Mouse (Mus musculus) neural tube, embryonic 12.5 days (tissue): ENCODE data around the gene Anapc2. TPM values are rescaled to one million over a fixed set of nuclear protein-coding genes. Genes with fewer than 3 reads are reported as not detected.
A peak's percentile ranks its signal among the peaks of the same experiment; 100 is the strongest.

Source experiments
- ATAC-seq: fragments of 200-750 bp; cut with Nextera tagmentation; 2 replicates; pipeline ENCODE4 v1.8.0; 2017; ENCODE audit warnings: low read depth, mild to moderate bottlenecking, moderate TSS enrichment, moderate library complexity; ENCODE audit not compliant: low FRiP score
- H3K27ac ChIP-seq: fragments of 300-500 bp; sonication (generic); 2 replicates; pipeline ENCODE4 v1.5.1; 2016
- H3K27me3 ChIP-seq: fragments of 300-500 bp; sonication (generic); replicated peaks from 2 replicates; pipeline ENCODE4 v1.6.1; 2016; ENCODE audit warnings: mild to moderate bottlenecking
- H3K36me3 ChIP-seq: fragments of 300-500 bp; sonication (generic); 2 replicates; pipeline ENCODE4 v1.6.1; 2016; ENCODE audit warnings: mild to moderate bottlenecking
- H3K4me1 ChIP-seq: fragments of 300-500 bp; sonication (generic); 2 replicates; pipeline ENCODE4 v1.6.1; 2016
- H3K4me2 ChIP-seq: fragments of 300-500 bp; sonication (generic); replicated peaks from 2 replicates; pipeline ENCODE4 v1.6.1; 2016; ENCODE audit warnings: mild to moderate bottlenecking
- H3K4me3 ChIP-seq: fragments of 300-500 bp; sonication (generic); 2 replicates; pipeline ENCODE4 v1.5.1; 2016
- H3K9ac ChIP-seq: fragments of 300-500 bp; sonication (generic); 2 replicates; pipeline ENCODE4 v1.6.1; 2016; ENCODE audit warnings: mild to moderate bottlenecking
- H3K9me3 ChIP-seq: fragments of 300-500 bp; sonication (generic); 2 replicates; pipeline ENCODE4 v1.6.1; 2016; ENCODE audit warnings: mild to moderate bottlenecking
- WGBS: fragments of 180-500 bp; shearing (Covaris S2); methylation state at CpG from one replicate; pipeline ENCODE4 v1.1.7; 2016; 5-methylcytosine and 5-hydroxymethylcytosine counted together
- polyA plus RNA-seq: library from polyadenylated mRNA; unstranded; fragments of >200 nt; fragmentation: Nextera tagmentation; extraction: Ambion mirVana; gene quantifications from 2 replicates; pipeline ENCODE4 v1.2.1, GENCODE M21; 2016

The Anapc2 gene
- 142 and 144 TPM in 2 replicates for polyA plus RNA-seq

GRCm38 (mm10) chr2:25271827-25272511 is at the start of gene Anapc2, which contains the start of gene Ssna1:
TSS of gene Anapc2 (plus strand) at chr2:25272478.
TSS of gene Ssna1 (minus strand) at chr2:25272438.
- peaks cover 29% of the 10 kb centered on the region for H3K4me1 ChIP-seq
- H3K27ac ChIP-seq, result peak within 1 kb of the TSS; percentile 27; the same call in 1 of the 2 replicates
- H3K4me3 ChIP-seq, result peak within 1 kb of the TSS; percentile 88
- H3K9ac ChIP-seq, result peak within 1 kb of the TSS; percentile 90
- H3K27me3 ChIP-seq, result no peaks in the 10 kb centered on the region
- ATAC-seq, result peak; percentile 96
- peaks cover 60% of the 10 kb centered on the region for H3K36me3 ChIP-seq
- no peaks in the 10 kb centered on the region for H3K9me3 ChIP-seq
- peak within 1 kb of the TSS; percentile 66 for H3K4me2 ChIP-seq
- WGBS, result under 1% methylated on average over 55 of the region's 55 CpGs

- Histone ChIP-seq H3K9me3 (no peaks in the 10 kb centered on the region), H3K36me3 (peaks cover 5% of the 10 kb centered on the region; the same call in 1 of the 2 replicates), H3K9ac (peak overlapping the region; percentile 79), H3K4me2 (peak overlapping the region; percentile 98), H3K4me1 (peaks cover 21% of the 10 kb centered on the region), H3K4me3 (peak overlapping the region; percentile 90), H3K27me3 (no peaks in the 10 kb centered on the region), H3K27ac (peak overlapping the region; percentile 74)
- ATAC-seq, result peak; percentile 31
- 3% methylated on average over 53 of the region's 53 CpGs for WGBS
Measured at GRCm38 (mm10) chr2:25223681-25224491, 48.4 kb upstream of the Anapc2 start.

GRCm38 (mm10) chr2:25224492-25224765 is 47.8 kb upstream of the Anapc2 start, which contains the start of gene Tubb4b:
TSS of gene Tubb4b (minus strand) at chr2:25224702.
- peak within 1 kb of the TSS; percentile 90 for H3K4me3 ChIP-seq
- WGBS, result under 1% methylated on average over 17 of the region's 17 CpGs
- peak within 1 kb of the TSS; percentile 91 for H3K27ac ChIP-seq
- H3K9me3 ChIP-seq, result no peaks in the 10 kb centered on the region
- peaks cover 23% of the 10 kb centered on the region for H3K4me1 ChIP-seq
- peaks cover 5% of the 10 kb centered on the region; the same call in 1 of the 2 replicates for H3K36me3 ChIP-seq
- ATAC-seq, result no peak
- no peaks in the 10 kb centered on the region for H3K27me3 ChIP-seq
- peak within 1 kb of the TSS; percentile 98 for H3K4me2 ChIP-seq
- H3K9ac ChIP-seq, result peak within 1 kb of the TSS; percentile 79

GRCm38 (mm10) chr2:25224766-25225752 is 47.2 kb upstream of the Anapc2 start:
- Histone ChIP-seq H3K27ac (peak overlapping the region; percentile 91), H3K4me2 (peak overlapping the region; percentile 57), H3K4me3 (peak overlapping the region; percentile 48), H3K4me1 (peaks cover 23% of the 10 kb centered on the region), H3K27me3 (no peaks in the 10 kb centered on the region), H3K9me3 (no peaks in the 10 kb centered on the region), H3K9ac (peak overlapping the region; percentile 60), H3K36me3 (peaks cover 5% of the 10 kb centered on the region; the same call in 1 of the 2 replicates)
- WGBS, result 2% methylated on average over 41 of the region's 41 CpGs
- peak; percentile 96 for ATAC-seq

- H3K27me3 ChIP-seq, result no peaks in the 10 kb centered on the region
- H3K4me2 ChIP-seq, result peak overlapping the region; percentile 57
- WGBS, result 80% methylated on average over 8 of the region's 8 CpGs
- H3K27ac ChIP-seq, result 0 out of 2 replicates have a peak overlapping the region, but pooled peaks have one; percentile 91
- peaks cover 23% of the 10 kb centered on the region for H3K4me1 ChIP-seq
- H3K9ac ChIP-seq, result no peak overlapping the region
- H3K9me3 ChIP-seq, result no peaks in the 10 kb centered on the region
- no peak for ATAC-seq
- H3K4me3 ChIP-seq, result peak overlapping the region; percentile 48; the same call in 1 of the 2 replicates
- H3K36me3 ChIP-seq, result peaks cover 5% of the 10 kb centered on the region; the same call in 1 of the 2 replicates
Measured at GRCm38 (mm10) chr2:25225811-25226379, 46.4 kb upstream of the Anapc2 start.

GRCm38 (mm10) chr2:25226864-25227263 is 45.4 kb upstream of the Anapc2 start:
- Histone ChIP-seq H3K4me1 (peaks cover 23% of the 10 kb centered on the region), H3K4me2 (no peak overlapping the region), H3K27me3 (peaks cover 7% of the 10 kb centered on the region; the same call in 1 of the 2 replicates), H3K4me3 (no peak overlapping the region), H3K27ac (no peak overlapping the region), H3K36me3 (peaks cover 1% of the 10 kb centered on the region; the same call in 1 of the 2 replicates), H3K9me3 (no peaks in the 10 kb centered on the region), H3K9ac (no peak overlapping the region)
- WGBS, result 82% methylated on average over 5 of the region's 5 CpGs
- ATAC-seq, result no peak

- H3K4me3 ChIP-seq, result no peak overlapping the region
- H3K4me1 ChIP-seq, result peaks cover 23% of the 10 kb centered on the region
- H3K9me3 ChIP-seq, result no peaks in the 10 kb centered on the region
- peaks cover 9% of the 10 kb centered on the region; the same call in 1 of the 2 replicates for H3K27me3 ChIP-seq
- no peak for ATAC-seq
- H3K27ac ChIP-seq, result no peak overlapping the region
- WGBS, result 91% methylated on average over 4 of the region's 4 CpGs
- no peaks in the 10 kb centered on the region for H3K36me3 ChIP-seq
- H3K9ac ChIP-seq, result no peak overlapping the region
- no peak overlapping the region for H3K4me2 ChIP-seq
Measured at GRCm38 (mm10) chr2:25227406-25227805, 44.9 kb upstream of the Anapc2 start.

- H3K4me1 ChIP-seq, result peaks cover 19% of the 10 kb centered on the region
- no peaks in the 10 kb centered on the region for H3K9me3 ChIP-seq
- no peak for ATAC-seq
- peak overlapping the region; percentile 38 for H3K4me2 ChIP-seq
- no peak overlapping the region for H3K4me3 ChIP-seq
- no peak overlapping the region for H3K9ac ChIP-seq
- 0% methylated on average over 7 of the region's 7 CpGs for WGBS
- H3K27ac ChIP-seq, result no peak overlapping the region
- H3K36me3 ChIP-seq, result no peaks in the 10 kb centered on the region
- peaks cover 9% of the 10 kb centered on the region; the same call in 1 of the 2 replicates for H3K27me3 ChIP-seq
Measured at GRCm38 (mm10) chr2:25228431-25228889, 43.8 kb upstream of the Anapc2 start.

- H3K4me2 ChIP-seq, result peak overlapping the region; percentile 38
- no peak overlapping the region for H3K9ac ChIP-seq
- no peak overlapping the region for H3K27ac ChIP-seq
- 70% methylated on average over 6 of the region's 6 CpGs for WGBS
- no peaks in the 10 kb centered on the region for H3K9me3 ChIP-seq
- H3K4me1 ChIP-seq, result peaks cover 14% of the 10 kb centered on the region
- H3K36me3 ChIP-seq, result no peaks in the 10 kb centered on the region
- H3K4me3 ChIP-seq, result no peak overlapping the region
- peaks cover 9% of the 10 kb centered on the region; the same call in 1 of the 2 replicates for H3K27me3 ChIP-seq
- no peak for ATAC-seq
Measured at GRCm38 (mm10) chr2:25228995-25229530, 43.2 kb upstream of the Anapc2 start.

GRCm38 (mm10) chr2:25229582-25229981 is 42.7 kb upstream of the Anapc2 start:
- H3K9me3 ChIP-seq, result no peaks in the 10 kb centered on the region
- H3K9ac ChIP-seq, result no peak overlapping the region
- no peak overlapping the region for H3K27ac ChIP-seq

GRCm38 (mm10) chr2:25230581-25230980 is 41.7 kb upstream of the Anapc2 start:
- ATAC-seq, result no peak
- H3K4me2 ChIP-seq, result no peak overlapping the region
- no peak overlapping the region for H3K27ac ChIP-seq
- H3K9ac ChIP-seq, result no peak overlapping the region
- no peak overlapping the region for H3K4me3 ChIP-seq
- H3K4me1 ChIP-seq, result peaks cover 10% of the 10 kb centered on the region
- H3K36me3 ChIP-seq, result no peaks in the 10 kb centered on the region
- WGBS, result 83% methylated on average over 7 of the region's 7 CpGs
- no peaks in the 10 kb centered on the region for H3K9me3 ChIP-seq
- H3K27me3 ChIP-seq, result peaks cover 9% of the 10 kb centered on the region; the same call in 1 of the 2 replicates

More at GRCm38 (mm10) chr2:25229582-25229981, 42.7 kb upstream of the Anapc2 start:
- peaks cover 14% of the 10 kb centered on the region for H3K4me1 ChIP-seq
- H3K4me3 ChIP-seq, result no peak overlapping the region
- peaks cover 9% of the 10 kb centered on the region; the same call in 1 of the 2 replicates for H3K27me3 ChIP-seq
- no peaks in the 10 kb centered on the region for H3K36me3 ChIP-seq
- WGBS, result 84% methylated on average over 5 of the region's 5 CpGs
- no peak for ATAC-seq
- H3K4me2 ChIP-seq, result no peak overlapping the region
